ENCODE assay signal across 22 mouse cellular contexts in genomic region chr13:43104496-43104895, GRCm38 (mm10).
DNase-seq lines count a peak whose midpoint lies in the region; ATAC-seq and TF ChIP-seq lines count a peak whose summit lies in the region.
"Had no signal": no experiment of that assay in that cellular context is flagged by ENCODE, and none has a peak within 500 bp of the region (broad histone marks: within the 10 kb centered on the region; RNA-seq: fewer than 3 reads in every experiment).

No protein-coding gene starts in this region.

- TF ChIP-seq CTCF in cerebellum, adult 2 months (IDR thresholded peaks at IDR 0.05; ENCODE audit: borderline replicate concordance, insufficient read depth, low read depth, low read length): 0 out of 2 replicates have a peak, but pooled peaks have one; percentile 21
- 0 out of 2 replicates have a peak, but pooled peaks have one; percentile 19 for TF ChIP-seq CTCF in kidney, postnatal 0 days (IDR thresholded peaks at IDR 0.05; ENCODE audit: low read depth)
- peak; percentile 40 for TF ChIP-seq CTCF in midbrain, postnatal 0 days (IDR thresholded peaks at IDR 0.05)
- peak; percentile 26; the same call in 1 of the 2 replicates for TF ChIP-seq CTCF in stomach, postnatal 0 days (IDR thresholded peaks at IDR 0.05; ENCODE audit: low read depth)

- H3K27me3 ChIP-seq in cerebellum, adult 2 months (ENCODE audit: control insufficient read depth, insufficient read depth, low read length): no peaks in the 10 kb centered on the region
- no peaks in the 10 kb centered on the region for H3K27me3 ChIP-seq in kidney, postnatal 0 days (ENCODE audit: insufficient read depth, low read length)
- no peaks in the 10 kb centered on the region for H3K27me3 ChIP-seq in kidney, embryonic 15.5 days
- H3K27me3 ChIP-seq in midbrain, postnatal 0 days (ENCODE audit: insufficient read depth, low read length): no peaks in the 10 kb centered on the region
- no peaks in the 10 kb centered on the region for H3K27me3 ChIP-seq in midbrain, embryonic 11.5 days (ENCODE audit: control insufficient read depth, insufficient read depth, low read length)
- no peaks in the 10 kb centered on the region for H3K27me3 ChIP-seq in stomach, postnatal 0 days (ENCODE audit: control insufficient read depth, insufficient read depth, low read length)
- H3K27me3 ChIP-seq: liver, embryonic 15.5 days; midbrain, embryonic 13.5 days; neural tube, embryonic 12.5 days had no signal

- H3K27ac ChIP-seq in cerebellum, adult 2 months (ENCODE audit: insufficient read depth, low read length): no peak overlapping the region
- H3K27ac ChIP-seq in kidney, postnatal 0 days: no peak overlapping the region
- H3K27ac ChIP-seq in kidney, embryonic 15.5 days: no peak overlapping the region
- H3K27ac ChIP-seq in midbrain, postnatal 0 days (ENCODE audit: low read depth, low read length): no peak overlapping the region
- no peak overlapping the region for H3K27ac ChIP-seq in midbrain, embryonic 11.5 days (ENCODE audit: low read depth, low read length)
- H3K27ac ChIP-seq in stomach, postnatal 0 days (replicated peaks): no peak overlapping the region
- H3K27ac ChIP-seq: forebrain, embryonic 10.5 days; hindbrain, embryonic 10.5 days; liver, embryonic 15.5 days; midbrain, embryonic 13.5 days; neural tube, embryonic 12.5 days had no signal

- no peak for TF ChIP-seq EP300 in stomach, postnatal 0 days (optimal IDR thresholded peaks at IDR 0.05)

- H3K9me3 ChIP-seq in kidney, postnatal 0 days (replicated peaks; ENCODE audit: low read length): no peaks in the 10 kb centered on the region
- peaks cover 7% of the 10 kb centered on the region for H3K9me3 ChIP-seq in kidney, embryonic 15.5 days (replicated peaks)
- no peaks in the 10 kb centered on the region for H3K9me3 ChIP-seq in midbrain, postnatal 0 days (ENCODE audit: low read length)
- peaks cover 7% of the 10 kb centered on the region; the same call in 1 of the 2 replicates for H3K9me3 ChIP-seq in midbrain, embryonic 11.5 days (ENCODE audit: control insufficient read depth, low read length)
- H3K9me3 ChIP-seq in stomach, postnatal 0 days (ENCODE audit: control insufficient read depth, low read length): peaks cover 3% of the 10 kb centered on the region; the same call in 1 of the 2 replicates
- H3K9me3 ChIP-seq: liver, embryonic 15.5 days had no signal

- 98% methylated on average over 9 of the region's 9 CpGs for WGBS in cerebellum, adult 2 months
- WGBS in kidney, postnatal 0 days: 97% methylated on average over 9 of the region's 9 CpGs
- WGBS in kidney, embryonic 15.5 days: 95% methylated on average over 9 of the region's 9 CpGs
- WGBS in midbrain, postnatal 0 days: 94% methylated on average over 9 of the region's 9 CpGs
- WGBS in midbrain, embryonic 11.5 days: 95% methylated on average over 9 of the region's 9 CpGs
- WGBS in stomach, postnatal 0 days: 92% methylated on average over 9 of the region's 9 CpGs

- no peak for TF ChIP-seq POLR2A in cerebellum, adult 2 months (IDR thresholded peaks at IDR 0.05; ENCODE audit: borderline replicate concordance, insufficient read depth, low read length)

- no peak overlapping the region for H3K4me3 ChIP-seq in cerebellum, adult 2 months (replicated peaks; ENCODE audit: insufficient read depth, low read depth, low read length)
- H3K4me3 ChIP-seq in kidney, postnatal 0 days (replicated peaks; ENCODE audit: low read depth, low read length): no peak overlapping the region
- H3K4me3 ChIP-seq in kidney, embryonic 15.5 days (replicated peaks): no peak overlapping the region
- H3K4me3 ChIP-seq in midbrain, postnatal 0 days (ENCODE audit: low read depth, low read length): no peak overlapping the region
- no peak overlapping the region for H3K4me3 ChIP-seq in midbrain, embryonic 11.5 days (ENCODE audit: low read depth, low read length)
- H3K4me3 ChIP-seq in stomach, postnatal 0 days (ENCODE audit: low read depth, low read length): no peak overlapping the region
- H3K4me3 ChIP-seq: forebrain, embryonic 10.5 days; hindbrain, embryonic 10.5 days; liver, embryonic 15.5 days; midbrain, embryonic 13.5 days; neural tube, embryonic 12.5 days had no signal

- no peaks in the 10 kb centered on the region; the same call in 1 of the 2 replicates for H3K4me1 ChIP-seq in cerebellum, adult 2 months (ENCODE audit: control insufficient read depth, insufficient read depth, low read length)
- no peaks in the 10 kb centered on the region for H3K4me1 ChIP-seq in kidney, postnatal 0 days (replicated peaks; ENCODE audit: insufficient read depth, low read length)
- no peaks in the 10 kb centered on the region for H3K4me1 ChIP-seq in kidney, embryonic 15.5 days
- H3K4me1 ChIP-seq in midbrain, postnatal 0 days (ENCODE audit: insufficient read depth, low read length): no peaks in the 10 kb centered on the region
- no peaks in the 10 kb centered on the region for H3K4me1 ChIP-seq in midbrain, embryonic 11.5 days (ENCODE audit: control insufficient read depth, insufficient read depth, low read length)
- H3K4me1 ChIP-seq in stomach, postnatal 0 days (replicated peaks; ENCODE audit: control insufficient read depth, insufficient read depth): no peaks in the 10 kb centered on the region
- H3K4me1 ChIP-seq: forebrain, embryonic 10.5 days; hindbrain, embryonic 10.5 days; liver, embryonic 15.5 days; midbrain, embryonic 13.5 days; neural tube, embryonic 12.5 days had no signal

- no peak for DNase-seq in cerebellum, adult 2 months
- no peak for DNase-seq in cerebellum, adult 18-20 months
- no peak for DNase-seq in kidney, postnatal 0 days (ENCODE audit: low spot score)
- no peak for DNase-seq in midbrain, postnatal 0 days (ENCODE audit: low spot score)
- no peak for DNase-seq in midbrain, embryonic 11.5 days (ENCODE audit: low spot score, missing footprints)
- DNase-seq in stomach, postnatal 0 days (ENCODE audit: low spot score): no peak
- DNase-seq in natural killer cell, adult 2 months (ENCODE audit: low spot score in 2 of 2): no peak
- DNase-seq: adrenal gland, postnatal 14 days; cerebellum, adult 9-10 months; gastrocnemius, postnatal 10 days; kidney, adult 2 months; kidney, postnatal 14 days; lung, postnatal 14 days; right cerebral cortex, postnatal 14 days; thymus, postnatal 14 days had no signal

- no peak overlapping the region for H3K9ac ChIP-seq in kidney, postnatal 0 days (ENCODE audit: low read depth, low read length)
- H3K9ac ChIP-seq in kidney, embryonic 15.5 days: no peak overlapping the region
- no peak overlapping the region for H3K9ac ChIP-seq in midbrain, postnatal 0 days (replicated peaks; ENCODE audit: low read length, poor library complexity, severe bottlenecking)
- H3K9ac ChIP-seq in midbrain, embryonic 11.5 days (ENCODE audit: low read length): no peak overlapping the region
- H3K9ac ChIP-seq in stomach, postnatal 0 days (ENCODE audit: low read length): no peak overlapping the region
- H3K9ac ChIP-seq: liver, embryonic 15.5 days; midbrain, embryonic 13.5 days; neural tube, embryonic 12.5 days had no signal

- ATAC-seq in kidney, postnatal 0 days (replicated peaks; ENCODE audit: low FRiP score, low read depth): no peak
- ATAC-seq in kidney, embryonic 15.5 days (replicated peaks; ENCODE audit: low FRiP score): no peak
- ATAC-seq in midbrain, postnatal 0 days (ENCODE audit: low FRiP score): no peak
- ATAC-seq in midbrain, embryonic 11.5 days (ENCODE audit: low FRiP score): no peak
- no peak for ATAC-seq in stomach, postnatal 0 days (ENCODE audit: low FRiP score, low TSS enrichment)
- ATAC-seq: midbrain, embryonic 13.5 days had no signal

- no peak overlapping the region for H3K4me2 ChIP-seq in kidney, postnatal 0 days (ENCODE audit: low read length)
- no peak overlapping the region for H3K4me2 ChIP-seq in kidney, embryonic 15.5 days
- H3K4me2 ChIP-seq in midbrain, postnatal 0 days (ENCODE audit: low read depth, low read length, poor library complexity, severe bottlenecking): no peak overlapping the region
- no peak overlapping the region for H3K4me2 ChIP-seq in midbrain, embryonic 11.5 days
- no peak overlapping the region for H3K4me2 ChIP-seq in stomach, postnatal 0 days (replicated peaks; ENCODE audit: low read depth)
- H3K4me2 ChIP-seq: heart, embryonic 11.5 days; liver, embryonic 15.5 days; midbrain, embryonic 13.5 days; neural tube, embryonic 12.5 days had no signal

- H3K36me3 ChIP-seq in kidney, postnatal 0 days (ENCODE audit: insufficient read depth, low read length): no peaks in the 10 kb centered on the region
- H3K36me3 ChIP-seq in kidney, embryonic 15.5 days: 0 out of 2 replicates have a peak, but pooled peaks cover 4% of the 10 kb centered on the region
- no peaks in the 10 kb centered on the region for H3K36me3 ChIP-seq in midbrain, postnatal 0 days (ENCODE audit: insufficient read depth, low read length)
- H3K36me3 ChIP-seq in midbrain, embryonic 11.5 days (ENCODE audit: control insufficient read depth, insufficient read depth, low read length): no peaks in the 10 kb centered on the region
- no peaks in the 10 kb centered on the region for H3K36me3 ChIP-seq in stomach, postnatal 0 days (ENCODE audit: control insufficient read depth, insufficient read depth, low read length)
- H3K36me3 ChIP-seq: forebrain, embryonic 10.5 days; hindbrain, embryonic 10.5 days; liver, embryonic 15.5 days; neural tube, embryonic 12.5 days had no signal
